Mouse (Mus musculus) CD4-positive helper T cell, adult 2 months (primary cell): ENCODE data around the gene Olfr1375.
A peak's percentile ranks its signal among the peaks of the same experiment; 100 is the strongest.
"Not testable (repeated sequence)": the region's sequence is repeated elsewhere in the genome, so short reads cannot be mapped to it uniquely, and the experiment has no call there.

Source experiments
- DNase-seq: peaks from one replicate; pipeline ENCODE4 v3.0.0-alpha.2; 2012; ENCODE audit warnings: low read depth, missing footprints, low spot score

The Olfr1375 gene

DNA sequence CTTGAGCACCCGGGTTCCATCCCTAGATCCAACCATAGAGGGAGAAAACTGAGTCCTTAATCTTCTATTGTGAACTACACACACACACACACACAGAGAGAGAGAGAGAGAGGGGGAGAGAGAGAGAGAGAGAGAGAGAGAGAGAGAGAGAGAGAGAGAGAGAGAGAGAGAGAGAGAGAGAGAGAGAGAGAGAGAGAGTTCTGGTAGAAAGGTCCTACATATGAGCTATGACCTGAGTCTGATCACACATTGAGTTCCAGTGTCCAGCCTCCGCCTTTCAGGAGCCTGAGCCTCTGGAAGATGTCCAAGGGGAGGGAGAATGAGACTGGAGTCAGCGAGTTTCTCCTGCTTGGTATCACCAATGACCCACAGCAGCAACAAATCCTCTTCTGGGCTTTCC is at the start of gene Olfr1375:
Gene Olfr1375 (plus strand): TSS at position 301 of the 400 bp plus-strand sequence.
- not testable (repeated sequence) for DNase-seq

- no peak for DNase-seq
These were observed 44.6 kb upstream of the Olfr1375 start, which contains the start of gene Olfr51 for GRCm38 (mm10) chr11:51003296-51003695. Gene Olfr51 (plus strand): TSS chr11:51003596.

DNA sequence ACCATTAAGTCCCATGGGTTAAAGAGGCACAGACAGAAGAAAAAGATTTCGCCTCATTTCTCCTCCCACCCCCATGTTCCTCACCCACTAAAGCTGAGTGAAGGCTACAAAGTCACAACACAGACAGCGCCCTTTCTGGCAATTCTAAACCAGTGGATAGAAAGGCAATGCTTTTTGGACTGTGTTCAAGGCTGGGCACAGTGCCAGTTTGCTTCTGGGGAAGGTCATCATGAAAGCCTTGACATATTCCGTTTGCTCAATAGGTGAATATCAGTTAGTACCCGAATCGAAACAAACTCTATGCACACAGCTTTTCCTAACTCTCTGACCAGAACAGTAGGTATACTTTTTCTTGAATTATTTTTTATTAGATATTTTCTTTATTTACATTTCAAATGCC is 36.1 kb upstream of the Olfr1375 start:
- DNase-seq, result no peak

GRCm38 (mm10) chr11:51013936-51014335 is 34.0 kb upstream of the Olfr1375 start, which contains the start of gene Olfr54:
Gene Olfr54 (plus strand): TSS chr11:51014236.
- no peak for DNase-seq

GRCm38 (mm10) chr11:51016341-51016740 is 31.6 kb upstream of the Olfr1375 start:
- no peak for DNase-seq

GRCm38 (mm10) chr11:51026811-51027210 is 21.1 kb upstream of the Olfr1375 start:
- DNase-seq, result not testable (repeated sequence)

- not testable (repeated sequence) for DNase-seq
These were observed 18.5 kb upstream of the Olfr1375 start for GRCm38 (mm10) chr11:51029381-51029780.

- DNase-seq, result no peak
These were observed 17.7 kb upstream of the Olfr1375 start for GRCm38 (mm10) chr11:51030225-51030624.

DNA sequence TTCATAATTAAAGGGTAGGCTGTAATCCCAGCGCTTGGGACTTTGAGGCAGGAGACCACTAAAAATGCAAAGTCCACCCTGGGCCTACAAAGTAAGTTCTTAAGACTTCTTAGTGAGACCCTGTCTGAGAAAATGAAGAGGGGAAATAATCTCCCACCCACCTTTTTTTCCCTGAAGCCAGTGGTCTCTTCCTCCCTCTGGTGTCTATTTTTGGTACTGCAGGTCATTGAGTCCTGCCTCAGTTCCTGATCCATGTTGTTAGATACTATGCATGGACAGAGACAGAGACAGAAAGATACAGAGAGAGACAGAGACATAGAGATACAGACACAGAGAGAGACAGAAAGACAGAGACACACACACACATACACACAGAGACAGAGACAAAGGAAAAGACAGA is 15.1 kb upstream of the Olfr1375 start:
- DNase-seq, result peak; percentile 18

GRCm38 (mm10) chr11:51034141-51034540 is 13.8 kb upstream of the Olfr1375 start:
- DNase-seq, result not testable (repeated sequence)

GRCm38 (mm10) chr11:51035951-51036350 is 12.0 kb upstream of the Olfr1375 start:
- no peak for DNase-seq

- DNase-seq, result not testable (repeated sequence)
These were observed 3.1 kb upstream of the Olfr1375 start for GRCm38 (mm10) chr11:51044776-51045175.

DNA sequence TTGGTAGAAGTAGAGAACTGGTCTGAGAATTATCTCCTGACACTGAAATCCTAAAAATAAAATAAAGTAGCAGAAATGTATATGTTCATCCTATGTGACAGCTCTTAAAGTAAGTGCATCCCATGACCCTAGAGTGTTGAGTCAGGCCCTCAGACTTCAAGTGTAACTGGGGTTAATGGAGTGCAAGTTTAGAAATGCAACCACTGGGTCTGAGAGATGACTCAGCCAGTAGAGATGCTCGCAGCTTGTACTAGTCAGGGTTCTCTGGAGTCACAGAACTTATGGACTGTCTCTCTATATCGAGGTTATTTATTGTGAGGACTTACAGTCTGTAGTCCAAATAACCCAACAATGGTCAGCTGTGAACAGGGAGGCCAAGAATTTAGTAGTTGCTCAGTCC is 3.8 kb downstream of the Olfr1375 start:
- DNase-seq, result no peak

DNA sequence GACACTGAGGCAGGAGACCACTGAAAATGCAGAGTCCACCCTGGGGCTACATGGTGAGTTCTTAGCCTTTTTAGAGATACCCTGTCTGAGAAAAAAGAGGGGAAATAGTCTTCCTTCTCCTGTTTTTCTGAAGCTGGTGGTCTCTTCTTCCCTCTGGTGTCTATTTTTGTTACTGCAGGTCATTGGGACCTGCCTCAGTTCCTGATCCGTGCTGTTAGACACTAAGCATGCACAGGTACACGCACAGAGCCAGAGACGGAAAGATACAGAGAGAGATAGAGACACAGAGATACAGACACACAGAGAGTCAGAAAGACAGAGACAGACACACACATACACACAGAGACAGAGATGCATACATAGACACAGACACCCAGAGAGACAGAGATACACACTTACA is 5.3 kb downstream of the Olfr1375 start:
- DNase-seq, result no peak

DNA sequence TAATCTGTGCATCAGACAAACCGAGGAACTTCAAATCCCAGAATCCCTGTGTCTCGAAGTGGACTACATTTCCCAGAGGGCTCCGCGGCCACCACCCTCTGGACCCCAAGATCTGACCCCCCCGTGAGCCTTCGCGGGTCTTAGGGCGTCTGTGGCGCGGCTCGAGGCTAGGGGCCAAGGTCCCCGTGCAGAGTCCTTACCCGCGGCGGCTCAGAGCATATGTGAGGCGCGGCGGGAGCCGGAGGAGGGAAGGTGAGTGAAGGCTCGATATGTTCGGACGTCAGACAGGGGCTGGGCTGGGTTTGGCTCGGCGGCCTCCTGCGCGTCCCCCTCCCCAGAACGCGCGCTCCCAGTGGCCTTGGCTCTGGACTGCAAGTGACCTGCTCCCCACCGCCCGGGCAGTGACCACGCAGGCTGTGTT is 11.3 kb downstream of the Olfr1375 start, which contains the start of gene Zfp354a:
Gene Zfp354a (plus strand): TSS at position 107 of the 421 bp plus-strand sequence.
- no peak for DNase-seq

DNA sequence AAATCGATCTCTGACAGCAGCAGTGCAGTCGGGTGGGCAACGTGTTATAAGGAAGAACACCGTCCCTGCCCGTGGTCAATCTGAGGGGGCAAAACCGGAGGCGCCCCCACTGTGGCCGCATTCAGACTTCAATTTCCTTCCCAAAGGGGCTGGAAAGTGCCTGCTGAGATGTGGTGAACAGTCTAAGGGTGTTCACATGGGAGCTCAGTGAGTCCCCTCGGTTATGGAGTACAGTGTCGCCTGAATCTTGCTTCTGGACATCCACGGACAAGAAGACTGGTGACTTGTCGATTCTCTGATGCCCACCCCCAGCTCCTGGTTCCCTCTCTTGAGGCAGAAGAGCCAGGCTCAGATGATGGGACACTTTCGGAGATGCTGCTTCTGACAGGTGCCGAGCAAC is 11.7 kb downstream of the Olfr1375 start:
- no peak for DNase-seq

GRCm38 (mm10) chr11:51060981-51061380 is 13.1 kb downstream of the Olfr1375 start:
- no peak for DNase-seq

DNA sequence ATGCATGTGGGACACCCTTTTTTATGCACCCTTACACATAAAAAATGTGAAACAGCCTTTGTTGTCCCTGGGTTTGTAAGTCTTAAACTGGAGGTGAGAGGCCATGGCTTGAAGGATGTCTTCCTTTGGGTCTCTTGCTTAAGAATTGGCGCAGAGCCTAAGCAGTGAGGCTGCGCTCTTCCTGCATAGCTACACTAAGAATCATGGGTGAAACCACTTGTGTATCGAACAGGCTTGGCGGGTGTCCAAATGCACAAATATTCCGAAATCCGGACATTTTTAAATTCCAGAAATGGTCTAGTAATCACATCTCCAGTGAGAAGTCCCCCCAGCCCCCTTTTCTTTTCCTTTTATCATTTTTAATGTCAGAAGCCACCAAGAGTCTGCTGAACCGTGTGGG is 15.4 kb downstream of the Olfr1375 start:
- DNase-seq, result no peak

DNA sequence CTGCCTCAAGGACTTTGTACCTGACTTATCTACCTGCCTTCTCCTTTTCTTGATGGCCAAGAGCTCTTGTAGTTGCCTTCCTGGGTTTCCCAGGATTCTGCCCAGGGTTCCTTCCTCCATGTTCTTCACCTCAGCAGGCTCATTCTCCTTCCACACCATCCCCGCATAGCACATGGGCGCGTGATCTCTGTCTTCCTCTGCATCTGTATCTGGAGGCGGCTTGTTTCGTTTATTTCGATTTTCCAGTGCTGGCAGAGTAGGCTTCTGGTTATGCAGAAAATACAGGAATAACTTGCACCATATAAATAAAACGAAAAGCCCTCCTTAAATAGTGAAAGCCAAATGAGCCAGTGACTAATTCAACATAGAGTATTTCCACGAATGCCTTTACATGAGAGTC is 15.9 kb downstream of the Olfr1375 start:
- DNase-seq, result no peak

- no peak for DNase-seq
These were observed 36.6 kb downstream of the Olfr1375 start for GRCm38 (mm10) chr11:51084527-51084926.

GRCm38 (mm10) chr11:51085269-51085668 is 37.4 kb downstream of the Olfr1375 start:
- no peak for DNase-seq
